Mouse (Mus musculus) kidney, postnatal 0 days (tissue): ENCODE measurements around the gene Tulp4. TPM values are rescaled to one million over a fixed set of nuclear protein-coding genes. Genes with fewer than 3 reads are reported as not detected.

Experiments
- ATAC-seq: fragments of 200-750 bp; cut with Nextera tagmentation; replicated peaks from 2 replicates; pipeline ENCODE4 v1.8.0; 2017; ENCODE audit warnings: low read depth, moderate number of reproducible peaks, moderate TSS enrichment, moderate library complexity; ENCODE audit not compliant: low FRiP score
- DNase-seq: peaks from one replicate; pipeline ENCODE4 v3.0.0-alpha.2; 2016; ENCODE audit warnings: low spot score
- H3K27ac ChIP-seq: fragments of 300-500 bp; sonication (generic); 2 replicates; pipeline ENCODE4 v1.5.1; 2014; ENCODE audit warnings: mild to moderate bottlenecking
- H3K27me3 ChIP-seq: fragments of 300-500 bp; sonication (generic); 2 replicates; pipeline ENCODE4 v1.6.1; 2014; ENCODE audit warnings: low read length, mixed read lengths; ENCODE audit not compliant: insufficient read depth
- H3K36me3 ChIP-seq: fragments of 300-500 bp; sonication (generic); 2 replicates; pipeline ENCODE4 v1.6.1; 2014; ENCODE audit warnings: low read length, mixed read lengths; ENCODE audit not compliant: insufficient read depth
- H3K4me1 ChIP-seq: fragments of 300-500 bp; sonication (generic); replicated peaks from 2 replicates; pipeline ENCODE4 v1.6.1; 2014; ENCODE audit warnings: antibody characterized with exemption, low read length, mixed read lengths; ENCODE audit not compliant: insufficient read depth
- H3K4me2 ChIP-seq: fragments of 300-500 bp; sonication (generic); 2 replicates; pipeline ENCODE4 v1.6.1; 2014; ENCODE audit warnings: mild to moderate bottlenecking, low read length, moderate library complexity, mixed read lengths
- H3K4me3 ChIP-seq: fragments of 300-500 bp; sonication (generic); replicated peaks from 2 replicates; pipeline ENCODE4 v1.5.1; 2014; ENCODE audit warnings: low read depth, low read length
- H3K9ac ChIP-seq: fragments of 300-500 bp; sonication (generic); 2 replicates; pipeline ENCODE4 v1.6.1; 2014; ENCODE audit warnings: low read depth, low read length
- H3K9me3 ChIP-seq: fragments of 300-500 bp; sonication (generic); replicated peaks from 2 replicates; pipeline ENCODE4 v1.6.1; 2016; ENCODE audit warnings: low read length, inconsistent platforms, mixed read lengths
- CTCF ChIP-seq: IDR thresholded peaks from 2 replicates; pipeline ENCODE4 v1.5.1; 2016; ENCODE audit warnings: antibody characterized with exemption, low read depth, mild to moderate bottlenecking, moderate library complexity
- WGBS: fragments of 180-500 bp; shearing (Covaris S2); extraction: QIAGEN DNeasy Blood & Tissue Kit; methylation state at CpG from one replicate; pipeline ENCODE4 v1.1.7; 2014; 5-methylcytosine and 5-hydroxymethylcytosine counted together
- polyA plus RNA-seq: library from polyadenylated mRNA; unstranded; fragments of >200 nt; fragmentation: Nextera tagmentation; extraction: Ambion mirVana; gene quantifications from 2 replicates; pipeline ENCODE4 v1.2.1, GENCODE M21; 2015

The Tulp4 gene
- polyA plus RNA-seq, 1 experiment from 2014 or later: 57.3 TPM

DNA sequence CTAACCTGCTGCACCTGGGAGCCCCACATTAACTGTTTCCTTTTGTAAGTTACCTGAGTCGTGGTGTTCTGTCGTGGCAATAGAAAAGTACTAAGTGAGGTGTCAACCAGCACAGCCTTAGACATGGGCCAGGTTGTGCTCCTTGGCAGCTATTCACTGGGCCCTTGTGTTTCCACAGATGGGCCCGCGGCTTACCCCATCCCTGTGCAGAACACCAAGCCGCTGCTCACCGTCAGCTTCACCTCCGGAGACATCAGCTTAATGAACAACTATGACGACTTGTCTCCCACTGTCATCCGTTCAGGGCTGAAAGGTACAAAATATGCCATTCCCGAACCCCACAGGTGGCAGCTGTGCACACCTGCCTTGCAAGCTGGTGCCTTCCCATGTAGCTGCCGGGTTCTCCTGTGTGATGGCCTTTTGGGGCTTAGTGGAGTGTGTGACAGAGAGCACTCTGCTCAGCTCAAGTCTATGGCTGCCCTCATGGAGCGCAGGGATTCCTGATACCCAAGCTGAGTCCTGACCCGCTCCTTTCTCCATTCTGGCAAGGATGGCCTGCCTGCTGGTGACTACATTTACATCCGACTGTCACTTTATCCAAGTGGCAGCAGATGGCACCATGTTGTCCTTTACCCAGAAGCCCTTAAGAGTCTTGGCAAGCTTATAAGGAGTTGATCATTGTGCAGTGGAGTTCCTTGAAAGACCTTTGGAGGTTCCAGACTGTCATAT is 95.4 kb downstream of the Tulp4 start:
- peaks cover 11% of the 10 kb centered on the region; the same call in 1 of the 2 replicates for H3K36me3 ChIP-seq
- no peak overlapping the region for H3K4me2 ChIP-seq
- no peak overlapping the region for H3K4me3 ChIP-seq
- H3K4me1 ChIP-seq: no peaks in the 10 kb centered on the region
- WGBS: 92% methylated on average over 14 of the region's 14 CpGs
- H3K9me3 ChIP-seq: no peaks in the 10 kb centered on the region
- no peak for ATAC-seq
- H3K27ac ChIP-seq: no peak overlapping the region
- no peaks in the 10 kb centered on the region for H3K27me3 ChIP-seq
- no peak for TF ChIP-seq CTCF
- H3K9ac ChIP-seq: no peak overlapping the region
- no peak for DNase-seq

DNA sequence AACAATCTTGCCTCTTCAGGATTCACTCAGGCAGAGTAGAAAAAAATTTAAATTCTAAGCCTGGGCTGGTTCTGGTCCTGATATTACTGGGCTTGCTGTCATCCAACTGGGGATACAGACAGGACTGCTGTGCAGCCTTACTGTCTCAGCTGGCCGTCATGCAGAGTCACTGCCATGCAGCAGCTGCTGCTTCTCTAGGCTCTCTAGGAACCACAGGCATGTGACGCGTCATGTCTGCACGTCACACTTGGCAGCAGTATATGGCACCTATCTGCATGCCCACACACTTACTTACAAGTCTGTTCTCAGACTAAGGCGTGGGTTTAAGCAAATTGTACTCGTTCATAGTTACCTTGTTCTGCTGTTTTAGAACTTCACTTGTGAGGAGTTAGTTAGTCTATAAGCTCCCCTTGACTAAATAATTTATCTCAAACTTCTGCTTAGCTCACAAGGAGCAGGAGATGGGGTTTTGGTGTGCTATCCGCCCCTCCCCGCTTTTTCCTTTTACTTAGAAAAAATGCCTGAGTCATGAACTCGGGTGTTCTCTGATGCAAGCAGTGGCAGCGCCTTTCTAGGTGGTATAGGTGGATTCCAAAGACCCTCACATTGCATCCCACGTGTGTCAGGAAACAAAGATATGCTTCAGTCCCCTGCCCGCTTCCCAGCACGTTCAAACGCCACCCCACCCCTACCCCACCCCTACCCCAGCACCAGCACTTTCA is 96.3 kb downstream of the Tulp4 start:
- no peak for DNase-seq
- Histone ChIP-seq H3K4me2 (no peak overlapping the region), H3K4me3 (no peak overlapping the region), H3K9ac (no peak overlapping the region), H3K27ac (no peak overlapping the region), H3K27me3 (no peaks in the 10 kb centered on the region), H3K36me3 (peaks cover 17% of the 10 kb centered on the region; the same call in 1 of the 2 replicates), H3K4me1 (no peaks in the 10 kb centered on the region), H3K9me3 (no peaks in the 10 kb centered on the region)
- ATAC-seq: no peak
- WGBS: 80% methylated on average over 14 of the region's 14 CpGs
- no peak for TF ChIP-seq CTCF

DNA sequence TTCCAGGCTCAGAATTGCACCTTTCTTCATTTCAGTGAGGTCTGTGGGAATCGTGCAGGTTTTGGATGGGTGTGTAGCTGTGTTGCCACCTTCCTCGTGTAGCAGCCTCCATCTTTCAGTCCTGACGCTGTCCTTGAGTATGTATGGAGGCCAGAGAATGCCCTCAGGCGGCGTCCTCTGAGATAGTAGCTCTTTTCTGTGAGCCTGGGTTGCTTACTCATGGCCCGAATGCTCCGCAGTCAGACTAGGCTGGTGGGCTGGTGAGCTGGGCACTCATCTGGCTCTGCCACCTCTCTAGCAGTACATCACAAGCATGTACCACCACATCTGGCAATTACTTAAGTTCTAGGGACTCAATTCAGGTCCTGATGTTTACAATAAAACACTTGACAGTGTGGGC is 96.9 kb downstream of the Tulp4 start:
- no peak for TF ChIP-seq CTCF
- Histone ChIP-seq H3K27ac (no peak overlapping the region), H3K4me3 (no peak overlapping the region), H3K36me3 (peaks cover 17% of the 10 kb centered on the region; the same call in 1 of the 2 replicates), H3K9ac (no peak overlapping the region), H3K27me3 (no peaks in the 10 kb centered on the region), H3K4me2 (no peak overlapping the region), H3K9me3 (no peaks in the 10 kb centered on the region), H3K4me1 (no peaks in the 10 kb centered on the region)
- DNase-seq (no peak), ATAC-seq (no peak)
- 87% methylated on average over 7 of the region's 7 CpGs for WGBS

DNA sequence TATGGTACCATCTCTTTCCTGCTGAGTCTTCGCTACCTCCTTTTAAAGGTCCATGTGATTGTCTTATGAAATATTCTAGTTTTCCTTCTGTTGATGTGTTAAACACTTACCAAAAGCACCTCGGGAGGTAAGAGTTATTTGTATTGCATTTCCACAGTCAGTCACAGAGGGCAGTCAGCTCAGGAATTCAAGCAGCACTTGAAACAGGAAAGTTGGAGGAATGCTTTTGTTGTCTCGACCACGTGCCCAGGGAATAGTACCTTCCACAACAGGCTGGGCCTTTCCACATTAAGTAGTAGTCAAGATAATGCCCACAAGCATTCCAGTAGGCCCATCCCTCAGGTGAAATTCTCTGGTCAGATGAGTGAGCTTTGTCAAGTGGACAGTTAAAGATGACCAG is 97.6 kb downstream of the Tulp4 start:
- Histone ChIP-seq H3K9me3 (no peaks in the 10 kb centered on the region), H3K27ac (no peak overlapping the region), H3K4me2 (no peak overlapping the region), H3K27me3 (no peaks in the 10 kb centered on the region), H3K4me3 (no peak overlapping the region), H3K36me3 (peaks cover 17% of the 10 kb centered on the region; the same call in 1 of the 2 replicates), H3K4me1 (no peaks in the 10 kb centered on the region), H3K9ac (no peak overlapping the region)
- peak; percentile 5 for DNase-seq
- no peak for TF ChIP-seq CTCF
- ATAC-seq: no peak
- 42% methylated on average over 4 of the region's 4 CpGs for WGBS

DNA sequence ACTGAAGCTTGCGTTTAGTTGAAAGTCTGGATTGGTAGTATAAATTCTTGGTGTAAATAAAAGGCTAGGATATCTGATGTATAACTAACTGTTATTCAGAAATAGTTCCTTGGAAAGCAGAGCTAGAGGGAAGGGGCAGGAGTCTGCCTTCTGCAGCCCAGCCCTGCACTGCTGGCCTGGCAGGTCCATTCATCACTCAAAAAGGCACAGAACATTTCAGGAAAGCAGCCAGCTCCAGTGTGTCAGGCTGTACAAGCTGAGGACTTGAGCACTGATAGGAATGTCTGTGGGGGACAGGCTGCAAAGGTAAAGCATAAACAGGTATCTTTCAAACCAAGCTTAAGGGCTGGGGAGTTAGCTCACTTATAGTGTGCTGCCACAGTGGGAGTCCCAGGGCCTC is 105.5 kb downstream of the Tulp4 start:
- ATAC-seq (no peak), DNase-seq (no peak)
- no peaks in the 10 kb centered on the region for H3K4me1 ChIP-seq
- no peak for TF ChIP-seq CTCF
- H3K27me3 ChIP-seq: no peaks in the 10 kb centered on the region
- no peaks in the 10 kb centered on the region for H3K9me3 ChIP-seq
- H3K27ac ChIP-seq: no peak overlapping the region
- H3K4me2 ChIP-seq: no peak overlapping the region
- H3K36me3 ChIP-seq: peaks cover 26% of the 10 kb centered on the region
- no peak overlapping the region for H3K9ac ChIP-seq
- H3K4me3 ChIP-seq: no peak overlapping the region
- WGBS: 89% methylated on average over 1 of the region's 1 CpGs

DNA sequence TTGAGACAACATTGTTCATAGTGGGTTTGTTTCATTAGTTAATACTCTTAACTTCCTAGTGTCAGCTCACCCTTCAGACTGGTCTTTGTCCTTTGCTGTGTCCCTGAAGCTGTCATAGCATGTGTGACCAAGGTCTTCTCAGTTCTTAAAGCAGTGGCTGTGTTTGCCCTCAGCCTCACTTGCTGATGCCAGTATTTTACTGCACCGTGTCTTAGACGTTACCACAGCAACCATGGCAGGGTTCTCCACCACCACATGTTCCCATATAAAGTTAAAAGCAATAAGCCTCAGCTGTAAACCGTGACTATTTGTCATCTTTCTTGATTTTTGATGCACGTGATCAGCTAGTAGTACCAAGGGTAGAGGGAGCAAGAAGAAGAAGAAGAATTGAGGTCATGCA is 109.4 kb downstream of the Tulp4 start:
- H3K9me3 ChIP-seq: no peaks in the 10 kb centered on the region
- DNase-seq: no peak
- 86% methylated on average over 4 of the region's 4 CpGs for WGBS
- H3K27me3 ChIP-seq: no peaks in the 10 kb centered on the region
- no peak for ATAC-seq
- no peaks in the 10 kb centered on the region for H3K4me1 ChIP-seq
- no peak overlapping the region for H3K27ac ChIP-seq
- H3K36me3 ChIP-seq: peaks cover 20% of the 10 kb centered on the region; the same call in 1 of the 2 replicates
- H3K4me3 ChIP-seq: no peak overlapping the region
- no peak for TF ChIP-seq CTCF
- H3K9ac ChIP-seq: no peak overlapping the region
- H3K4me2 ChIP-seq: no peak overlapping the region
